Mouse (Mus musculus): ENCODE results near the gene Tktl1. TPM values are rescaled to one million over a fixed set of nuclear protein-coding genes. Genes with fewer than 3 reads are reported as not detected.

Tktl1 gene
- total RNA-seq, 2 experiments from 2014 or later: not detected

Other genes starting within 250 kb of the Tktl1 start
- 7.5 and 7.6 TPM in 2 replicates for gene Renbp, start 246.4 kb upstream of the Tktl1 start, total RNA-seq (2015)
- 17.6 and 33.4 TPM in 2 replicates for gene Renbp, start 246.4 kb upstream of the Tktl1 start, total RNA-seq (2017)
- gene Hcfc1, start 210.9 kb upstream of the Tktl1 start, total RNA-seq (2015): 125 and 129 TPM in 2 replicates
- 52.3 and 61.8 TPM in 2 replicates for gene Hcfc1, start 210.9 kb upstream of the Tktl1 start, total RNA-seq (2017)
- gene Irak1, start 153.3 kb upstream of the Tktl1 start, total RNA-seq (2015): 74.6 and 83.9 TPM in 2 replicates
- 53.9 and 57.1 TPM in 2 replicates for gene Irak1, start 153.3 kb upstream of the Tktl1 start, total RNA-seq (2017)
- not detected in 2 replicates for gene Opn1mw, start 49.8 kb upstream of the Tktl1 start, total RNA-seq (2015)
- gene Opn1mw, start 49.8 kb upstream of the Tktl1 start, total RNA-seq (2017): not detected in 2 replicates
- gene Mecp2, start 41.9 kb upstream of the Tktl1 start, total RNA-seq (2015): 16.3 and 16.9 TPM in 2 replicates
- 15.3 and 18.8 TPM in 2 replicates for gene Mecp2, start 41.9 kb upstream of the Tktl1 start, total RNA-seq (2017)
- not detected in 2 replicates for gene Tex28, start 9.4 kb upstream of the Tktl1 start, total RNA-seq (2015)
- not detected in 2 replicates for gene Tex28, start 9.4 kb upstream of the Tktl1 start, total RNA-seq (2017)
- gene Flna, start 72.6 kb downstream of the Tktl1 start, total RNA-seq (2015): 158 and 196 TPM in 2 replicates
- 495 and 504 TPM in 2 replicates for gene Flna, start 72.6 kb downstream of the Tktl1 start, total RNA-seq (2017)
- gene Emd, start 77.4 kb downstream of the Tktl1 start, total RNA-seq (2015): 77.1 and 82.8 TPM in 2 replicates
- gene Emd, start 77.4 kb downstream of the Tktl1 start, total RNA-seq (2017): 86.7 and 91.7 TPM in 2 replicates
- 3,920 and 4,047 TPM in 2 replicates for gene Rpl10, start 93.6 kb downstream of the Tktl1 start, total RNA-seq (2015)
- 1,333 and 1,759 TPM in 2 replicates for gene Rpl10, start 93.6 kb downstream of the Tktl1 start, total RNA-seq (2017)
- 44.5 and 53.5 TPM in 2 replicates for gene Taz, start 104.7 kb downstream of the Tktl1 start, total RNA-seq (2015)
- 25.8 and 31.0 TPM in 2 replicates for gene Taz, start 104.7 kb downstream of the Tktl1 start, total RNA-seq (2017)
- gene Dnase1l1, start 105.1 kb downstream of the Tktl1 start, total RNA-seq (2015): 21.2 and 24.5 TPM in 2 replicates
- 7.1 and 17.4 TPM in 2 replicates for gene Dnase1l1, start 105.1 kb downstream of the Tktl1 start, total RNA-seq (2017)
- 128 and 135 TPM in 2 replicates for gene Atp6ap1, start 119.8 kb downstream of the Tktl1 start, total RNA-seq (2015)
- 123 and 206 TPM in 2 replicates for gene Atp6ap1, start 119.8 kb downstream of the Tktl1 start, total RNA-seq (2017)
- 56.8 and 79.4 TPM in 2 replicates for gene Gdi1, start 127.7 kb downstream of the Tktl1 start, total RNA-seq (2015)
- gene Gdi1, start 127.7 kb downstream of the Tktl1 start, total RNA-seq (2017): 22.8 and 22.9 TPM in 2 replicates
- 38.6 and 47.9 TPM in 2 replicates for gene Fam50a, start 135.8 kb downstream of the Tktl1 start, total RNA-seq (2015)
- 56.9 and 62.8 TPM in 2 replicates for gene Fam50a, start 135.8 kb downstream of the Tktl1 start, total RNA-seq (2017)
- 3.4 and 4.5 TPM in 2 replicates for gene Plxna3, start 151.8 kb downstream of the Tktl1 start, total RNA-seq (2015)
- 0.54 and 0.62 TPM in 2 replicates for gene Plxna3, start 151.8 kb downstream of the Tktl1 start, total RNA-seq (2017)
- 88.3 and 93.1 TPM in 2 replicates for gene Lage3, start 176.4 kb downstream of the Tktl1 start, total RNA-seq (2015)
- gene Lage3, start 176.4 kb downstream of the Tktl1 start, total RNA-seq (2017): 22.6 and 28.1 TPM in 2 replicates
- gene Ubl4a, start 196.0 kb downstream of the Tktl1 start, total RNA-seq (2015): 35.6 and 39.9 TPM in 2 replicates
- gene Ubl4a, start 196.0 kb downstream of the Tktl1 start, total RNA-seq (2017): 11.9 and 21.2 TPM in 2 replicates
- gene Slc10a3, start 196.1 kb downstream of the Tktl1 start, total RNA-seq (2015): 31.1 and 39.3 TPM in 2 replicates
- 12.8 and 13.9 TPM in 2 replicates for gene Slc10a3, start 196.1 kb downstream of the Tktl1 start, total RNA-seq (2017)
- gene Fam3a, start 216.0 kb downstream of the Tktl1 start, total RNA-seq (2015): 14.0 and 14.5 TPM in 2 replicates
- 10.0 and 22.1 TPM in 2 replicates for gene Fam3a, start 216.0 kb downstream of the Tktl1 start, total RNA-seq (2017)
- 9.8 and 12.5 TPM in 2 replicates for gene Ikbkg, start 216.0 kb downstream of the Tktl1 start, total RNA-seq (2015)
- 22.8 and 53.0 TPM in 2 replicates for gene Ikbkg, start 216.0 kb downstream of the Tktl1 start, total RNA-seq (2017)